Mouse (Mus musculus) cortical plate, adult 2 months (tissue): ENCODE results near the gene Herc2. TPM values are rescaled to one million over a fixed set of nuclear protein-coding genes. Genes with fewer than 3 reads are reported as not detected.

Source experiments
- H3K27ac ChIP-seq: fragments of 200-500 bp; 2 replicates; pipeline ENCODE4 v1.5.1; 2012; ENCODE audit warnings: low read length, control low read depth, inconsistent platforms; ENCODE audit not compliant: insufficient read depth
- H3K4me1 ChIP-seq: fragments of 200-500 bp; 2 replicates; pipeline ENCODE4 v1.6.1; 2011; ENCODE audit warnings: low read length; ENCODE audit not compliant: control insufficient read depth, insufficient read depth
- H3K4me3 ChIP-seq: fragments of 200-500 bp; 2 replicates; pipeline ENCODE4 v1.5.1; 2011; ENCODE audit warnings: mild to moderate bottlenecking, low read length, control low read depth; ENCODE audit not compliant: insufficient read depth
- CTCF ChIP-seq: fragments of 200-500 bp; IDR thresholded peaks from 2 replicates; pipeline ENCODE4 v1.5.1; 2011; ENCODE audit warnings: mild to moderate bottlenecking, control low read depth, low read length; ENCODE audit not compliant: insufficient read depth; ENCODE audit errors: extremely low read depth
- POLR2A ChIP-seq: fragments of 200-500 bp; IDR thresholded peaks from 2 replicates; pipeline ENCODE4 v1.6.1; 2011; ENCODE audit warnings: mild to moderate bottlenecking, low read length, control low read depth; ENCODE audit not compliant: insufficient read depth; ENCODE audit errors: extremely low read depth
- polyA plus RNA-seq: library from polyadenylated mRNA; depleted of rRNA; stranded (reverse); fragments of >200 nt; gene quantifications from 2 replicates; pipeline ENCODE4 v1.2.3, GENCODE M21; 2012

The Herc2 gene
- polyA plus RNA-seq, 1 experiment: 51.7 TPM

DNA sequence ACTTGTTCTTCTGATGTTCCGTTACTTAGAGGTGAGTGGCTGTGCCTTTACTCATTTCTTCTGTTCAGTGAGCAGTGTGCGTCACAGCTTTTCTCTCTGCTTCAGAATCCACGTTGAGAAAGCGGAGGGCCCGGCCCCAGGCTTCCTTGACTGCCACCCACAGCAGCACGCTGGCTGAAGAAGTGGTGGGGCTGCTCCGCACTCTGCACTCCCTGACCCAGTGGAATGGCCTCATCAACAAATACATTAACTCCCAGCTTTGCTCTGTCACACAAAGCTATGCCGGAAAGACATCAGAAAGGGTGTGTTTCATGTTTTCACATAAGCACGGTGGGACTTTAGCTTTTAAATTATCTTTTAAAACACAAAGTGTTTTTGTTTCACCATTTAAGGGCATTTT, 103.2 kb downstream of the Herc2 start:
- H3K4me1 ChIP-seq: peaks cover 4% of the 10 kb centered on the region; the same call in 1 of the 2 replicates
- H3K27ac ChIP-seq: no peak overlapping the region
- no peak overlapping the region for H3K4me3 ChIP-seq
- TF ChIP-seq POLR2A (no peak), CTCF (no peak)

DNA sequence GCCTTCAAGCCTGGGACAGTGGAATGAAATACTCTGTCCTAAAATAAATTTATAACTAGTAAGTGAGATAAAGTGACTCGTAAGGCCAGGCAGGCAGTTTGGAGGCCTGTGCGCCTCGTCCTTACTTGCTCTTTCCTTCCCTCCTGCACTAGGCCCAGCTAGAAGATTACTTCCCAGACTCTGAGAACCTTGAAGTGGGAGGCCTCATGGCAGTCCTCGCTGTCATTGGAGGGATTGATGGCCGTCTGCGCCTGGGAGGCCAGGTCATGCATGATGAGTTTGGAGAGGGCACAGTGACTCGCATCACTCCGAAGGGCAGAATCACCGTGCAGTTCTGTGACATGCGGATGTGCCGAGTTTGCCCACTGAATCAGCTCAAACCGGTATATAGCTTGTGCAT, 103.6 kb downstream of the Herc2 start:
- H3K4me3 ChIP-seq: no peak overlapping the region
- H3K4me1 ChIP-seq: peaks cover 4% of the 10 kb centered on the region; the same call in 1 of the 2 replicates
- no peak for TF ChIP-seq POLR2A
- TF ChIP-seq CTCF: no peak
- no peak overlapping the region for H3K27ac ChIP-seq

DNA sequence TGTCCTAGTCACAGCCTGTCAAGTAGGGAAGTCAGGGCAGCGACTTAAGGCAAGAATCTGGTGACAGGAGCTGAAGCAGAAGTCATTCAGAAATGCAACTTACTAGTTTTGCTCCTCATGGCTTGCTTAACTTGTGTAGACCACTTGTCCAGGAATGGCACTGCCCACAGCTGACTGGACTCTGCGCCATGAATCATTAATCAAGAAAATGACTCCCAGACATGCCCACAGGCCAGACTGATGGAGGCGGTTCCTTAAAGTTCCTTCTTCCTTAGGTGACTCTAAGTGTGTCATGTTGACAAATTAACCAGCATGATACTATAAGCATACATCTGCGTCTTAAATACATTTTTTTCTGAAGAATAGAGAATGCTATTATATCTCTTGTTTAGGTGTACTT, 113.3 kb downstream of the Herc2 start:
- no peak overlapping the region for H3K4me3 ChIP-seq
- H3K4me1 ChIP-seq: no peaks in the 10 kb centered on the region
- TF ChIP-seq POLR2A: no peak
- no peak for TF ChIP-seq CTCF
- H3K27ac ChIP-seq: no peak overlapping the region

- TF ChIP-seq CTCF (no peak), POLR2A (no peak)
- Histone ChIP-seq H3K27ac (no peak overlapping the region), H3K4me3 (no peak overlapping the region), H3K4me1 (no peaks in the 10 kb centered on the region)
These were observed 118.7 kb downstream of the Herc2 start for GRCm38 (mm10) chr7:56168713-56169112.

GRCm38 (mm10) chr7:56177371-56177770, 127.4 kb downstream of the Herc2 start:
- H3K27ac ChIP-seq: no peak overlapping the region
- peaks cover 2% of the 10 kb centered on the region; the same call in 1 of the 2 replicates for H3K4me1 ChIP-seq

GRCm38 (mm10) chr7:56191041-56191440, 141.0 kb downstream of the Herc2 start:
- Histone ChIP-seq H3K4me3 (no peak overlapping the region), H3K27ac (no peak overlapping the region), H3K4me1 (no peaks in the 10 kb centered on the region)
- TF ChIP-seq POLR2A: no peak
- no peak for TF ChIP-seq CTCF

More at GRCm38 (mm10) chr7:56177371-56177770, 127.4 kb downstream of the Herc2 start:
- H3K4me3 ChIP-seq: no peak overlapping the region
- TF ChIP-seq CTCF (no peak), POLR2A (no peak)

DNA sequence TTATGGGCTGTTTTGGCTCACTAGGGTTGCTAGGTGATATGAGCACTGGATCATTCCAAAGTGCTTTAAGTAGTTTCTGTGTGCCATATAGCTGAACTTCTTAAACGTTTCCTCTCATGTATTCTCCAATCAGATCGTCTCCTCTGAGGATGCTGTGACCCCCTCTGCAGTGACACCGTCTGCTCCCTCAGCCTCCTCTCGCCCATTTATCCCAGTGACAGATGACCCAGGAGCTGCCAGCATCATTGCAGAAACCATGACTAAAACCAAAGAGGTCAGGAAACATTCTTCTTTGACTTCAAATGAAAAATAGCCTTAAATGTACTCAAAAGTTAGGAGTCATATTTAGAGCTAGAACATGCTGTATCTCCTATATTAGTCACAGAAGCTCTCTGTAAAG, 141.7 kb downstream of the Herc2 start:
- Histone ChIP-seq H3K4me1 (no peaks in the 10 kb centered on the region), H3K4me3 (no peak overlapping the region), H3K27ac (no peak overlapping the region)
- TF ChIP-seq POLR2A (no peak), CTCF (no peak)

DNA sequence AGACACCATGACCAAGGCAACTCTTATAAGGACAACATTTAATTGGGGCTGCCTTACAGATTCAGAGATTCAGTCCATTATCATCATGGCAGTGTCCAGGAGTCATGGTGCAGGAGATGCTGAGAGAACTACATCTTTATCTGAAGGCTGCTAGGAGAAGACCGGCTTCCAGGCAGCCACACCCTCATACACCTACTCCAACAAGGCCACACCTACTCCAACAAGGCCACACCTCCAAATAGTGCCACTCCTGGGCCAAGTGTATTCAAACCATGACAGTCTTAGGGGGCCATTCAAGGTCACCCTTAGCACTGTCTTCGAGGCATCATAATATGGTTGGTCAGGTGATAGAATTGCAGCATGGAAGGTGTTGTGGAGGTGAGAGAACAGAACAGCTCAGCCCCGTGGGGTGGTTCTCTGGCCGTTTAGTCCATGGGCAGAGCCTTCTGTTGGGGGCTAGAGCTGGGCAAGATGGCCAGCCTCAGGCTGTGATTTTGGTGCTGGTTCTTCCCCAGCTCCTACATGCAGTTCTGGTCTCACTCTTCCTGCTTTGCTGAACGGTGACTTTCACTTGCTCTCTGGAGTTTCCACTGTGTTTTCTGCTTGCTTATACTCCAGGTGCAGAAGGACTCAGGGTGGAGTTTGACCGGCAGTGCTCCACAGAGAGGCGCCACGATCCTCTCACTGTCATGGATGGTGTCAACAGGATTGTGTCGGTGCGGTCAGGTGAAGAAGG, 151.7 kb downstream of the Herc2 start:
- Histone ChIP-seq H3K4me1 (no peaks in the 10 kb centered on the region), H3K4me3 (no peak overlapping the region), H3K27ac (no peak overlapping the region)
- TF ChIP-seq POLR2A: no peak

GRCm38 (mm10) chr7:56202843-56203242, 152.8 kb downstream of the Herc2 start:
- no peak for TF ChIP-seq POLR2A
- Histone ChIP-seq H3K27ac (no peak overlapping the region), H3K4me1 (no peaks in the 10 kb centered on the region), H3K4me3 (no peak overlapping the region)

DNA sequence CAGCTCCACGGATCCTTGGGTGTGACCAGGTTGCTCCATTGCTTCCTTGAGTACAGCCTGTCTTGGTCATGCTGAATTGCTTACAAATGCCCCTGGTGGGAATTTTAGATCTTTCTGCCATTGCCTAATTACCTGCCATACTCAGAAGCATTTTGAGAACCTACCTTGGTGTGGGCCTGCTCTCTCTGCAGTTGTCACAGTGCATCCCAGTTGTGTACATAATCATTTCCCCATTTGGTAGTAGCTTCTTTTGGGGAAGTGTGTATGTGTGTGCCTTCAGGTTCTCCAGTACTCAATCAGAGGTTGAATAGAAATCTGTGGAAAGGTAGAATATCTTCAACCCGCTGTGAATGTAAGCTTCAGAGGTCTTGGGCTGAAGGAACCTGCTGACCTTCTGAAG, 153.3 kb downstream of the Herc2 start:
- no peak for TF ChIP-seq CTCF
- no peak for TF ChIP-seq POLR2A
- Histone ChIP-seq H3K4me3 (no peak overlapping the region), H3K27ac (no peak overlapping the region), H3K4me1 (no peaks in the 10 kb centered on the region)

GRCm38 (mm10) chr7:56204877-56205276, 154.9 kb downstream of the Herc2 start:
- no peaks in the 10 kb centered on the region for H3K4me1 ChIP-seq
- no peak for TF ChIP-seq CTCF
- TF ChIP-seq POLR2A: no peak
- H3K27ac ChIP-seq: no peak overlapping the region
- no peak overlapping the region for H3K4me3 ChIP-seq
